Mouse (Mus musculus) forebrain, embryonic 16.5 days (tissue): Measurements from ENCODE around the gene Fgr. TPM values are rescaled to one million over a fixed set of nuclear protein-coding genes. Genes with fewer than 3 reads are reported as not detected.

Source experiments
- ATAC-seq: fragments of 200-750 bp; cut with Nextera tagmentation; 2 replicates; pipeline ENCODE4 v1.8.0; 2017; ENCODE audit warnings: mild to moderate bottlenecking, moderate library complexity
- H3K27ac ChIP-seq: fragments of 300-500 bp; sonication (generic); 2 replicates; pipeline ENCODE4 v1.5.1; 2014; ENCODE audit warnings: low read length, control low read depth
- H3K27me3 ChIP-seq: fragments of 300-500 bp; sonication (generic); replicated peaks from 2 replicates; pipeline ENCODE4 v1.6.1; 2014; ENCODE audit warnings: low read length; ENCODE audit not compliant: control insufficient read depth, insufficient read depth
- H3K36me3 ChIP-seq: fragments of 300-500 bp; sonication (generic); 2 replicates; pipeline ENCODE4 v1.6.1; 2014; ENCODE audit not compliant: control insufficient read depth, insufficient read depth
- H3K4me1 ChIP-seq: fragments of 300-500 bp; sonication (generic); replicated peaks from 2 replicates; pipeline ENCODE4 v1.6.1; 2014; ENCODE audit warnings: low read length; ENCODE audit not compliant: control insufficient read depth, insufficient read depth
- H3K4me2 ChIP-seq: fragments of 300-500 bp; sonication (generic); 2 replicates; pipeline ENCODE4 v1.6.1; 2014; ENCODE audit warnings: mild to moderate bottlenecking, low read length, control low read depth
- H3K4me3 ChIP-seq: fragments of 300-500 bp; sonication (generic); replicated peaks from 2 replicates; pipeline ENCODE4 v1.5.1; 2014; ENCODE audit warnings: mild to moderate bottlenecking, low read length, control low read depth
- H3K9ac ChIP-seq: fragments of 300-500 bp; sonication (generic); replicated peaks from 2 replicates; pipeline ENCODE4 v1.6.1; 2014; ENCODE audit warnings: low read depth, low read length, control low read depth
- H3K9me3 ChIP-seq: fragments of 300-500 bp; sonication (generic); 2 replicates; pipeline ENCODE4 v1.6.1; 2016; ENCODE audit warnings: low read length; ENCODE audit not compliant: control insufficient read depth
- WGBS: fragments of 180-500 bp; shearing (Covaris S2); extraction: QIAGEN DNeasy Blood & Tissue Kit; methylation state at CpG from one replicate; pipeline ENCODE4 v1.1.7; 2014; 5-methylcytosine and 5-hydroxymethylcytosine counted together
- polyA plus RNA-seq: library from polyadenylated mRNA; unstranded; fragments of >200 nt; fragmentation: Nextera tagmentation; extraction: Ambion mirVana; gene quantifications from 2 replicates; pipeline ENCODE4 v1.2.1, GENCODE M21; 2015

The Fgr gene
- polyA plus RNA-seq, 1 experiment from 2014 or later = not detected

- Histone ChIP-seq H3K27me3 (no peaks in the 10 kb centered on the region), H3K4me3 (no peak overlapping the region), H3K4me1 (peaks cover 78% of the 10 kb centered on the region), H3K9me3 (no peaks in the 10 kb centered on the region), H3K36me3 (no peaks in the 10 kb centered on the region), H3K9ac (peak overlapping the region; percentile 14; the same call in 1 of the 2 replicates), H3K4me2 (peak overlapping the region; percentile 18; the same call in 1 of the 2 replicates), H3K27ac (peak overlapping the region; percentile 23; the same call in 1 of the 2 replicates)
- 35% methylated on average over 4 of the region's 4 CpGs for WGBS
- no peak for ATAC-seq
Observed at GRCm38 (mm10) chr4:133016677-133017415, 43.0 kb downstream of the Fgr start.

- H3K27ac ChIP-seq = no peak overlapping the region
- no peak overlapping the region for H3K4me2 ChIP-seq
- 66% methylated on average over 6 of the region's 6 CpGs for WGBS
- peaks cover 87% of the 10 kb centered on the region for H3K4me1 ChIP-seq
- H3K9ac ChIP-seq = no peak overlapping the region
- ATAC-seq = no peak
- no peak overlapping the region for H3K4me3 ChIP-seq
- no peaks in the 10 kb centered on the region for H3K36me3 ChIP-seq
- H3K27me3 ChIP-seq = no peaks in the 10 kb centered on the region
- H3K9me3 ChIP-seq = no peaks in the 10 kb centered on the region
Observed at GRCm38 (mm10) chr4:133017597-133018262, 43.8 kb downstream of the Fgr start.

- Histone ChIP-seq H3K9ac (no peak overlapping the region), H3K27ac (no peak overlapping the region), H3K4me2 (no peak overlapping the region), H3K4me1 (peaks cover 89% of the 10 kb centered on the region), H3K27me3 (no peaks in the 10 kb centered on the region), H3K9me3 (no peaks in the 10 kb centered on the region), H3K36me3 (no peaks in the 10 kb centered on the region), H3K4me3 (no peak overlapping the region)
- no peak for ATAC-seq
- 74% methylated on average over 3 of the region's 3 CpGs for WGBS
Observed at GRCm38 (mm10) chr4:133018263-133018798, 44.4 kb downstream of the Fgr start.

DNA sequence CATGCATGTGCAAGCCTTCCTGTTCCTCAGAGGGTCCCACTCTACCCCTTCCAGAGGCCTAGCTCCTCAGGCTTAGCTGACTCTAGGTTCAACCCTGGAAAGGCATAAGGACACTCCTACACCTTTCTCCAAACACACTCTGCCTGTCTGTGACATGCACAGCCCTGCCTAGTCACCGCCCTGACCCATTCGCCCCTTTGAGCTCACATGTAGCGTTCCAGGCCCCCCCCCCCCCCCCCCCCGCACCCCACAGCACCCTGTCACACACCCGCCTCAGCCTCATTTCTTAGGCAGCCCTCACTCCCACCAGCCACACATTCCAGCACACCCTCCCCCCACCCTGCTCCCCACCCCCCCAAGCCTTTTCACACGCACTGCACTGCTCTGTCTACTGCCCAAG lies 46.8 kb downstream of the Fgr start:
- peaks cover 88% of the 10 kb centered on the region for H3K4me1 ChIP-seq
- H3K27ac ChIP-seq = peak overlapping the region; percentile 65; the same call in 1 of the 2 replicates
- H3K36me3 ChIP-seq = no peaks in the 10 kb centered on the region
- 42% methylated on average over 2 of the region's 6 CpGs for WGBS
- H3K27me3 ChIP-seq = no peaks in the 10 kb centered on the region
- H3K9ac ChIP-seq = no peak overlapping the region; the same call in 1 of the 2 replicates
- no peak overlapping the region; the same call in 1 of the 2 replicates for H3K4me2 ChIP-seq
- no peak for ATAC-seq
- no peak overlapping the region for H3K4me3 ChIP-seq
- H3K9me3 ChIP-seq = no peaks in the 10 kb centered on the region

DNA sequence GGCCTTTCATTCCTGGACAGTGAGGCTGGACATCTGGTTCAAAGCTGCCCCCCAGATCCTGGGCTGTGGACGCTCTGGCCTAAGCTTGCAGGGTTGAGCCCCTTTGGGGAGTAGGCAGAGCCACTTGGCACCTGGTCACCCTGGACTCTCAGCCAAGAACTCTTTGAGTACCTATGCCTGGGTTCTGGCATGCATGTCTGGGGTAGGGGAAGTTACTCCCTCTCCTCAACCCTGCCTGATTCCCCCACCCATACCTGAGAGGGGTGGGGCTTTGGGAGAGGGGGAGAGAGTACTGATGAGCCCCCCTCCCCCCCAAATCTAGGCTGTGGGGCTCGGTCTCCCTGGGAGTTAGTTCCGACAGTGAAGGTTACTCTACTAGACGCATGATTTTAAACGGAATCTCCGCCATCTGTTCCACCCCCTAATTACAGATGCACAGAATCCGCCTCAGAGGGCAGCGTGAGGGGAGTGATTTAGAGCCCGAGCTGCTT lies 47.3 kb downstream of the Fgr start:
- Histone ChIP-seq H3K4me1 (peaks cover 87% of the 10 kb centered on the region), H3K4me3 (no peak overlapping the region), H3K4me2 (peak overlapping the region; percentile 48), H3K27ac (peak overlapping the region; percentile 65), H3K27me3 (no peaks in the 10 kb centered on the region), H3K9me3 (no peaks in the 10 kb centered on the region), H3K9ac (no peak overlapping the region), H3K36me3 (no peaks in the 10 kb centered on the region)
- ATAC-seq = peak; percentile 10; the same call in 1 of the 2 replicates
- WGBS = 5% methylated on average over 9 of the region's 9 CpGs

GRCm38 (mm10) chr4:133022217-133022616 lies 48.3 kb downstream of the Fgr start:
- H3K9ac ChIP-seq = peak overlapping the region; percentile 42; the same call in 1 of the 2 replicates
- peak; percentile 17; the same call in 1 of the 2 replicates for ATAC-seq
- no peaks in the 10 kb centered on the region for H3K9me3 ChIP-seq
- no peaks in the 10 kb centered on the region for H3K36me3 ChIP-seq
- peak overlapping the region; percentile 14 for H3K4me3 ChIP-seq
- peaks cover 85% of the 10 kb centered on the region for H3K4me1 ChIP-seq
- H3K4me2 ChIP-seq = peak overlapping the region; percentile 48
- H3K27ac ChIP-seq = peak overlapping the region; percentile 65
- WGBS = 2% methylated on average over 14 of the region's 14 CpGs
- no peaks in the 10 kb centered on the region for H3K27me3 ChIP-seq

DNA sequence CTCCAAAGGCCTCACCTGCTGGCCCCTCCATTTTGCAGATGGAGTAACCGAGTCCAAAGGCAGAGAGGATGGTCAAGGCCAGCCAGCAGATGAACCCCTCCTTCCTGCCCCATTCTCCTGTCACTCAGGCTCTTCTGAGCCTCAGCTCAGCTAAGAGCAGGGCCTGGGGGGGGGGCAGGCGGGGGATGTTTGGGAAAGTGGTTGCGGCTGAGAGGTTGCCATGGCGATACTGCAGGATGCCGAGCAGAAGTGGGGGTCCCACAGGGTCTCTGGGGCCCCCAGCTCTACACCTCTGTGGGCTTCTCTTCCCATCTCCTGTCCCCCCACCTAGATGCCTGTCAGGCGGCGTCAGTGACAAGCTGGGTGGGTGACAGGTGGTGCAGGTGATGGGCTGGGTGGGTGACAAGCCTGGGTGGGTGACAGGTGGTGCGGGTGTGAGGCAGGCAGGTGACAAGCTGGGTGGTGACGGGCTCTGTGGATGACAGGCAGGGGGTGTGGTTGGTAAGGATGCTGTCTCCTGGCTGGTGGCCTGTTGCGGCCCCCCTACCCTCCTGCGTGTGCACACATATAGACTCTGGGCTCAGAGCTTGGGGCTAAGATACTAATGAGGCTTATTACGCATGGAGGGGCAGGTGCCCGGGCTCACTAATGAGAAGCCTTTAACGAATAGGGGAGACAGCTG lies 49.2 kb downstream of the Fgr start:
- peak overlapping the region; percentile 48 for H3K4me2 ChIP-seq
- 9% methylated on average over 14 of the region's 14 CpGs for WGBS
- H3K27me3 ChIP-seq = no peaks in the 10 kb centered on the region
- 0 out of 2 replicates have a peak overlapping the region, but pooled peaks have one; percentile 12 for H3K9ac ChIP-seq
- ATAC-seq = peak; percentile 57
- peak overlapping the region; percentile 65; the same call in 1 of the 2 replicates for H3K27ac ChIP-seq
- no peak overlapping the region for H3K4me3 ChIP-seq
- H3K9me3 ChIP-seq = no peaks in the 10 kb centered on the region
- H3K36me3 ChIP-seq = no peaks in the 10 kb centered on the region; the same call in 1 of the 2 replicates
- H3K4me1 ChIP-seq = peaks cover 78% of the 10 kb centered on the region

DNA sequence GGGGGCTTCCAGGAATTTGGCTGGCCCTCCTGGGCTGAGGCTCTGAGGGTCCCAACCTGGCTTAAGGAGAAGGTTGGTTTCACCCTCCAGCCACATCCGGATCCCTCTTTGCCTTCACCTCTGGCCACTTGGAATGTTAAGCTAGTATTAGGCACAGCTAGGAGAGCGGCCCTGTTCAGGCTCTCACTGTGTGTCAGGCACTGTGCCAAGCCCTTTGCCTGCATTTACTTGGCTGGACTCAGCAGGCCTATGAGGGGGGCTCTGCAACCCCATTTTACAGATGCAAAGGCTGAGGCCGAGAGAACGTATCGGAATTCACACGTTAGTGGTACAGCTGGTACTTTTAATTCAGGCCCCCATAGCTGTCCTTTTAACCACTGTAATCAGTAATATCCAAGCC lies 49.7 kb downstream of the Fgr start:
- WGBS = 49% methylated on average over 6 of the region's 6 CpGs
- H3K9ac ChIP-seq = no peak overlapping the region
- ATAC-seq = peak; percentile 9; the same call in 1 of the 2 replicates

More for the DNA sequence above, 49.7 kb downstream of the Fgr start:
- Histone ChIP-seq H3K4me1 (peaks cover 78% of the 10 kb centered on the region), H3K4me2 (no peak overlapping the region), H3K36me3 (no peaks in the 10 kb centered on the region; the same call in 1 of the 2 replicates), H3K4me3 (no peak overlapping the region), H3K9me3 (no peaks in the 10 kb centered on the region), H3K27ac (no peak overlapping the region), H3K27me3 (no peaks in the 10 kb centered on the region)
